Mouse (Mus musculus) layer of hippocampus, adult 9-11 months (tissue): ENCODE measurements around the gene Rora.
A peak's percentile ranks its signal among the peaks of the same experiment; 100 is the strongest.

Experiments used
- DNase-seq: peaks from one replicate; pipeline ENCODE4 v3.0.0; 2022

The Rora gene

DNA sequence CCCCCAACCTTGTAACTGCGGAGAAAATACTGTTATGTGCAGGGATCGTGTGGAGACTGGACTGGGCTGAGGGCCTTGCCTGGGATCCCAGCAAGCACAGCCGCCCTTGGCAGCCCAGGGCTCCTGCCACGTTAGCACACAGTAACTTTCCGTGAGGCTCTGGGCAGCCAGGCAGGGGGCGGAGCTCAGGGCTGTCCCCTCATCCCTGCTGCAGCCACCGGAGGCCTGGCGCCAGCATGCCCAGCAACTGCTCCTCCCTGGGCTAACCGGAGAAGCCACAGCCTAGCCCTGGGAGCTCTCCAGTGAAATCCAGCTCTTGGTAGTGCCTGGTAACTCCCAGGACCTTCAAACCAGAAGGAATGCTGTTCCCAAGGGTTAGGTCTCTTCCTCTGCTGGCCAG lies 605.8 kb downstream of the Rora start:
- DNase-seq, result peak; percentile 33

DNA sequence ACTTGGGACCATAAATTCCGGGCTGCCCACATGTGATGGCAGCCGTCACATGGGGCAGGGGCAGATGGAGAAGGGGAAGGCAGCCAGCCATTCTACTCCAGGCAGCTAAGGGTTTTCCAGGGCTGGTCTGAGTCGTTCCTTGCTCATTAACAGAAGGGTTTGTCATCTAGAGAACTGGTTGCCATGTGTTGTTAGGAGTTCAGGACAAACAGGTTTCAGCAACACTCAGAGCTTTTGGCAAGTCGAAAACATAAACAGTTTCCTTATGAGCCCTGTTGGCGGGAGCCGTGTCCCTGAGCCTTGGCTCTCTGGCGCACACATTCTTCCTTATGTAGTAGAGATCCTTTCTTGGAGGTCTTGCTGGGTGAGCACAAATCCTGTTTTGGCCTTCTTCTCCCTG lies 611.6 kb downstream of the Rora start:
- DNase-seq, result peak; percentile 8

DNA sequence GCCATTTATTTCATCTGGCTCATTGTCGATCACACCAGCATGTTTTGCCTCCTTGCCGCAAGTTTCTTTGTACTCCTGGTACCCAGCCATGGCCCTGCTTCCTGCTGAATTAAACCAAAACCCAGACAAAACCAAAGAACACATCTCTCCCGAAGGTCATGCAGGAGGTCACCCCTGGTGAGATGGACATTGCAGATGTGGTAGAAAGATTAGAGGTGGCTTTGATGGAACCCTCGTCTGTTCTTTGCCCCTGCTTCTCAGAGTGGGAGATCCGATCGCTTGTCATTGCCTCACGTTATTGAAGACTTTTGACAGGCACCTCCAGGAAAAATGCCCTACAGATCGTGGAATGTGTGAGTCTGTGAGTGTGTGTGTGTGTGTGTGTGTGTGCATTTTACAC lies 616.8 kb downstream of the Rora start:
- DNase-seq, result no peak

DNA sequence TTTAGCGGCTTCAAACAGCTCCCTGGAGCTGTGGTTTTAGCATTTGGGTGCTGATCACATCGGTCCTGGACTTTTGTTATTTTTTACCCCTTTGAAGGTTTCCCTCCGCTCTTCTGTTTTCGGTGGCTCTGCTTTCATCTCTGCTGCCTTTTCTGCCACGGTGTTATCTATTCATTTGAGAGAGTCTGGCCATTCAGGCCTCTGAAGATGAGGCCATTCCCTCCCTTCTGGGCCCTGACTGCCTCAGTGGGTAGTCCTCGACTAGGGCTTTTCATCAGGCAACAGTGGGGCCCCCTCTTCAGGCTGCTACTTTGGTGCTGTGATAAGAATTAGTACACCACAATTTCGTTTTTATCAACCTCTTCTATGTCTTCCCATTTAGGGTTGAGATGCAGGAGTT lies 617.3 kb downstream of the Rora start:
- no peak for DNase-seq

DNA sequence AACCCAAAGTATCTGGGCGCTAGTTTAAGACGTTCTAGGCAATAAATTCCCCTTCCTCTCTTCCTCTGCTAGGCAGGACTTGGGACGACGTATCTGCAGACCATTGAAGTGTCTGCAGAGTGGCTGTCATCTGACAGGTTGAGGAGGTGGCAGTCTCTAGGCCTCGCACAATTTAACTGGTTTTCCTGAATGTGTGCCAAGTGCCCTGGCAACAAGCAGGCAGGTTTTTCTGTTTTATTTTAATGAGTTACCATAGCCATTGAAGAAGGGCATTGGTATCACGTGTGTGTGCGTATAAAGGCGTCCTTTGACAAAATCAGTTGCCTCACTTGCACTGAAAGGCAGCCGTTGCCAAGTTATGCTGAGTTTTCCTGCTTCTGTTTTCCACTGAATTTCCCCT lies 619.3 kb downstream of the Rora start:
- DNase-seq, result no peak

DNA sequence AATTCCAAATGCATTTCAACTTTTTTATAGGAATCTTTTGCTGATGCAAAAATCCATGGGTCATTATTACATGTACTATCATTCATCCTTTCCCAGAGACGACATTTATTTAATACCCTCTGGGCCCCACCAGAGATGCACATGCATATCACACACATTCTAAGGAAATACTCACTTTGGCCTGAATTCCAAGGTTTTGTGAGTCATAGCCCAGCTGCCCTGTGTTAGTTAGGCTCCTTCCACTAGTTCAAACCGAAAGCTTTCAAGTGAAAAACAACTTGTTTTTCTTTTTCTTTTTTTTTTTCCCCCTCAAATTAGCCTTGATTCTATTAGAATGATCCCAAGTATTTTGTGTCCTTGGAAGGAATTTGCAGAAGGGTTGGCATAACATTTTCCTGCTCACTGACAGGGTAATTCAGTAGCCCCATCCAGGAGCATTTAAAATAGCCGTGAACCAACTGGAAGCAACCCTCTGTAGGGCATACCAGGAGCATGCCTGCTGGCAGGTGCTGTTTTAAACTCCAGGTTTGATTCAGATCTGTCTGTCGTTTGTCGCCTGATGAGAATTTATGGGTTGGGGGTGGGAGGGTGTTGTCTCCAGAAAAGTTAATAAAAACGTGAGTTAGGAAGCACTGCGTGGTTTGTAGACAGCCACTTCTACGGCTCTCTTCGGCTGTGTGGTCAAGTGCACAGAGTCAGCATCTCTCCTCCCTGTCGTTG lies 621.3 kb downstream of the Rora start:
- DNase-seq, result no peak

DNA sequence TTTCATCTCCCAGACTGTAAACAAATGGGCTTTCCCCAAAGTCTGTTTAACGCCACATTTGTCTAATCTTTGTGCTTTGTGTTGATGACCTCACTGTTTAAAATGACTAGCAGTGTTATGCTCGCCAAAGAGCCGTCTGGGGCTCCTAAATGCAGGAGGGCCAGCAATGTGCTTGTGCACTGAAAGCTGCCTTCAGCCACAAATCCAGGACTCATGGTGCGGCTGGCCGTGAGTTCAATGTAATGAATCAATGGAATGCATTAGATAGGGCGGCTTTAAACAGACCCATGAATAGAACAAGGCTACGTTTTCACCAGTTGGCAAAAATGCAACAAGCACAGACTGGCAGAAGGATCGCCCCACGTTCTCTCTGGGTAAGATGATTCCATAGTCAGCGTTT lies 623.7 kb downstream of the Rora start:
- no peak for DNase-seq

DNA sequence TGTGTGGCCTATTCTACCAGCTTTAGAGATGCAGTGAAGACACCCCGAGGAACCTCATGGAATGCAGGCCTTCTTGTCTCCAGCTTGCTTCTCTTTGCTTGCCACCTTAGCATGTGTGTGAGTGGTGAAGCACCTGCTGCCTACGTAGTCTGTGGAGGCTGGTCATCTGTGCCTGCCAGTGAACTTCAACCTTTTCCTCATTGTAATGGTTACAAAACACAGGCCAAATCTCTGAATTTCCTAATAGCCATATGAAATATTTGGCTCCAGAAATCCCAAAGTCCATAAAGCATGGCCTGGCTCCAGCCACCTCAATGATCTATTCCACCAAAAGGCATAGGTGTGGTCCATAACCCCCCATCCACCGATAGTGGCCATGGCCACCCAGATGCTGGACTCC lies 631.4 kb downstream of the Rora start:
- no peak for DNase-seq

DNA sequence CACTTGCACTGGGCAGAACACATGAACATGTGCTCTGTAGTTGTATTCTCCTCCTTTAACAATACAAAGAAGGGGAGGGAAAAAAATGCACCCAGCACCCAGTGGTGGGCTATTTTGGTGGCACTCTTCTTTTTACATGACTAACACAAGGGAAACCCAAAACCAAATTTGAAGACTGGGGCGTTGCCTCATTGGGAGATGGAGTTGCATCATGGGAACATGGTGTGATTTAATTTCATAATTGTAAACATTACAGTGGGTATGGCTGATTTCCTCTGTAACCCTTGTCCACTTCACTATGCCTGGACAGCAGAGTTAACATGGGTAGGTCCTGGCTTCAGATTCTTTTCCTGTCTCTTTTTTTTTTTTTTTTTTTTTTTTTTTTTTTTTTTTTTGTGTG lies 634.5 kb downstream of the Rora start:
- no peak for DNase-seq

DNA sequence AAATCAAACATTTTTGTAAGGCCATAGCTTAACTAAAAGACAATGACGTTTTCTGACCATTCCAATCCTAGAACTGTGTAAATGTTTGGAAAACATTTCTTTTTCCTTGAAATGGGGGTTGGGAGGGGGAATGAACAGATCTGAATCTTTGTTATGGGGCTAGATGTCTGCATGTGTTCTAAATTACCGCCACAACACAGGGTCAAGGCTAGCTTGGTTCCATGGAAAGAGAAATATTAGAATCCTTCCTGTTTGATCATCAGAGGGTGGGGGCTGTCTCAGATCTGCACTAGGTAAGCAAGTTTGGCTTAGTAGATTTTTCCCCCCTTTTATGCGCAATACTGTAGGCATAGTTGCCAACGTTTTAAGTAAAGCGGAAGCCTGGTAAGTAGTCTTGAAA lies 635.0 kb downstream of the Rora start:
- no peak for DNase-seq

DNA sequence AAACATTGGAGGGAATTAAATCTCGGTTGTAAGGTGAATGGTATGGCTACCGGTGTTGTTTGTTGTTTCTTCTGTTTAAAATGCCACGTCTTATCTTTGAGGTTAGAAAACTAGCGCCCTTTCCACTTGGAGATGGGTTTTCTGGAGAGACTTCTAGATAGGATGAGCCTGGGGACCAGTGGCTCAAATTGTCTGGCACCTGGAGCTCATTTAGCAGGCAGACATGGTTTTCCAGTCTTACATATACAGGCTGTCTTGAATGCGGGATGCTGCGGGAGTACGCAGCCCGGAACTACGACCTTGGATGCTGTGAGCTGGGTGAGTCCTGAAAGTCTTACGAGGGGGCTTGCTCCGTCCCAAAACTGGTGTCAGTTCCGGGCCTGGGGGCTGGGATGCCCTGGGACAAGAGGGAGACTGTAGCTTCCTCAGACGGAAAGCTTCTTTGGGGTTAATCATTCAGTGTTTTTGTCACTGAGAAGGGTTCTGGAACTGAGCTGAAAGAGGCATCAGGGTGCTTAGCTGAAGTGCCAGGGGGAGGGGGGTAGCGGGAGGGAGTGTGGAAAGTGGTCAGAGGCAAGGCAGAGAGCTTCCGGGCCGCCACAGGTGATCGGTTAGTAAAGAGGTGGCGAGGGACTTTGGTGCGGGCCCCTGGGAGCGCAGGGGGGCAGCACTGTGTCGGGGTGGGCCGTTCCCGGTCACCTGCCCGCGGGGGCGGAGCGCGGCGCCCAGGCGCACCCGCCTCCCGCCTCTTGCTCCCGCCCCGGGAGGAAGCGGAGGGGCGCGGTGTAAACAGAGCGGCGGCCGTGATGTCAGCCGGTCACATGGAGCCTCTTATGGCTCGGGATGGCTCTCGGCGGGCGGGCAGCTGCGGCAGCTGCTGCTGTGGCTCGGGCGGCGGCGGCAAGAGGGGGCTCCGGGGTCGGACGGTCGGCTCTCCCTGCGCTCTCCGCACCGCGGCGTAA lies 635.8 kb downstream of the Rora start:
- DNase-seq, result peak; percentile 87

DNA sequence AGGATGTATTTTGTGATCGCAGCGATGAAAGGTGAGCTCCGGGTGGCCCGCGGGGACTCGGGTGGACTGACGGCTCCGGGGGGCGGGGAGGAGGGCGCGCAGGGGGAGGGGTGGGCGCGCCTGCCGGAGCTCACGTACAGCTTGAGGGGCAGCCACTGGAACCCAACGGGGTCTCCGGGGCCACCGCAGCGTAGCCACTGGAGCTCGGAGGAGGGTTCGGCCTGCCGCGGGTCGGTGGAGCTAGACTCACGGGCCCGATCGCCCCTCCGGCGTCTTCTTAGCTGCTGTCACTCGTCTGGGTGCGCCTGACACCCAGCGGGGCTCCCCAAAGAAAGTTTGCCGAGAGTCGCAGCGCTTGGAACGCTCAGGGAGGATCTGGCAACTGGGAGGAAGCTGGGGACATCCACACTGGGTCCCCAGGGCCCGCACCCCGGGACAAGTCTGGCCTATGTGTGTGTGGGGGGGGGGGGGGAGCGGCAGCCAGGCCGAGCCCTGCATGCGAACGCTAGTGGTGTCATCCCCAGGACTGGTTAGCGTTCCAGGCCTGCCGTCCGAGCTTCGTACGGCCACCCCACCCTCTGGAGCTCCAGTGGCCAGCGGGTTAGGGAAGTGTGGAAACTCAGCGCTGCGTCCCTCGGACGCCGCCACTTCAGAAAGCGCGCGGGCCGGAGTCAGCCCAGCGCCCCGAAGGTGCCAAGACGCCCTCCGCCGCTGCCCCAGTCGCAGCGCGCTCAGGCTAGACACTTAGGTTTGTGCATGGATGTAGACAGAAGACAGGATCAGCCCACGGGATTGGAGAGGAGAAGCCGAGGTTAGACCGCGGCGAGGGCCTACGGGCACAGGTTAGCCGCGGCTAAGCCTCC lies 636.7 kb downstream of the Rora start:
- DNase-seq, result no peak

DNA sequence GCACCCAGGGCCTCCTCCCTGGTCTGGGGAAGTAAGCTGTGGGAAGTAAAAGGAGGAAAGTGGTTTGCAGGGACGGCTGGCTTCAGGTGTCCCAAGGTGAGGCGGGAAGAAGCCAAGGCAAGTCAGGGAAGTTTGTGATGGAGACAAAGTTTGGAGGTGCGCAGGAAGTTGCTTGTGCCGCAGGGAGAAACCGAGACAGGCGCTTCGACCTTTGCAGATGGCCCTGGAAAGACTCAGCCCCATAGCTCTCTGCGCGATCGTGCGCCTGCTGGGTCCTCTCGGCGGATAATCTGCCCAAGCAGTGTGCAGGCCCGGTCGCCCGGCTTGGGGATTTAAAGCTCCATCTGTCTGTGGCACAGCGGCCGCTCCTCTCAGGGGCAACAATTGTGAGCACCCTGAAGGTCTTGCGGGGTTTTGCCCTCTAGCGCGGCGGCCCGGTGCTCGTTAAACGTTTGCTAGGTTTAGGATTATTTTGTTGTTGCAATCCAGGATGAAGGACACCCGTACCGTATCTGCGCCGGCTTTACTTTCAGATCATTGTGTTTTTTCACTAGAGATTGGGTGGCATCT lies 637.4 kb downstream of the Rora start:
- no peak for DNase-seq

DNA sequence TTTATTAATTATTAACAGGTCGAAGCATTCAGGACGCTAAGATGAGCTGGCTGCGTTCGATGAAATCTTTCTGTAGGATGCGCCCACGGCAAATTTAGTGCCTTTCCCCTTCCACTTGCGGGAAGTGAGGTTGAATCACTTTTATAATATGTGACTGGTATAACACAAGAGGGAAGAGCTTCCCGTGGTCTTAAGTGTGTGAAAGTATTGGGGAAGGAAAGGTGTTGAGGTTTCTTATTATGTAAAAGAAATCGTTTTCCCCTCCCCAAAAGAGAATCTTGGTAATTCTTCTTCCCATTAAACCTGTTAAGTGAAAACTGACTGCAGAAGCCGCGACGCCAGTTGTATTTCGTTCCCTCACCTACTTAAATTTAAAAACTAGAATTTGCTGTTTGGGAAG lies 637.9 kb downstream of the Rora start:
- DNase-seq, result no peak

DNA sequence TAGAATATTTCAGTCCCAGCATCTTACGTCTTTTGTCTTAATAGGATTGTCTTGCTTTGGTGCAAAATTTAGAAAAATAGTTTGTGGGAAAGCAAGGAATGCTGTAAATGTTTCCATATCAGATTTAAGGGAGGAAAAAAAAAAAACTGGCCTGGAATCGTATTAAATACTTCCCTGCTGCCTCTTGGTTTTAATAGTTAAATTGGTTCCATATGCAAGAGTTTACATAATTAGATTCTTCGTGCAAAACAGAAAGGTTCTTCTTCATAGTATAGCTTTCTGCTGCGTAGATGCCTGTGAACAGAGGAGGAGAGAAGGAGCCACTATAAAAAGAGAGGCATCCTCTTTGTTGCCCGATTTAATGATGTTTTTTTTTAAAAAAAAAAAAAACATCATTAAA lies 638.8 kb downstream of the Rora start:
- DNase-seq, result no peak

DNA sequence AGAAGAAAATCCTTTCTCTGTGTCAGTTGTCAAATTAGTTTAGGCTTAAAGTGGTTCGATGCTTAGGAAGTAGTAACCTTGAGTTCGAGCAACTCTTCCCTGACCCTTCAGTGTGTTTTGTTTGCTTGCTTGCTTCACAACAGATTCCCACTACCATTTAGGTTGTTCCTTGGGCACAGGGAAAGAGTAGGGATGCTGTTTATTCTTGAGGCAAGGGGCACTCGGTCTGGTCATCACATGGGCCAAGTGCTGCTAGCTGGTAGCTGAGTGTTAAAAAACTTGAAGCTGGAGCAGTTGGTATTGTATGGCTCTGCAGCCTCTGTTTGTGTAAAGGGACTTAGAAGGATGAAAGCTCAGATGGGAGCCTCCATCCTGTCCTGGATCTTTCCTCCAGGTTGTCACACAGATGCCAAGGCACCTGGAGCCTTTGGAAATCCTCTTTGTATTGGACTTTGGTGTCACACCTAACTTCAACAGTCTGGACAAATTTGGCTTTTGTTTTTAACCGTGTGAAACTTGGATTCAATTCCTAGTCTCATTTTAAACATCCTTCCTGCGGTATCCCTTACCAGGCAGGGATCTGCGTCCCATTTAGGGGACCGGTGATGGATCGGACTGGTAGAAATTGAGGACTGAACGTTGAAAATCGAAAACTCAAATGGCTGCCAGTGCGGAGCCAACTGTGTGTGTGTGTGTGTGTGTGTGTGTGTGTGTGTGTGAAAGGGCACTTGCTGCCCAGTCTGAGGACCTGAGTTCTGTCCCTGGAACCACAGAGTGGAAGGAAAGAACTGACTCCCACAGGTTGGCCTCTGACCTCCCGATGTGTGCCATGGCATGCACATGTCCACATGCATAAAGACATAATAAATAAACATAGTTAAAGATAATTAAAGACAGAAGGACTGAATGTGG lies 639.4 kb downstream of the Rora start:
- no peak for DNase-seq

DNA sequence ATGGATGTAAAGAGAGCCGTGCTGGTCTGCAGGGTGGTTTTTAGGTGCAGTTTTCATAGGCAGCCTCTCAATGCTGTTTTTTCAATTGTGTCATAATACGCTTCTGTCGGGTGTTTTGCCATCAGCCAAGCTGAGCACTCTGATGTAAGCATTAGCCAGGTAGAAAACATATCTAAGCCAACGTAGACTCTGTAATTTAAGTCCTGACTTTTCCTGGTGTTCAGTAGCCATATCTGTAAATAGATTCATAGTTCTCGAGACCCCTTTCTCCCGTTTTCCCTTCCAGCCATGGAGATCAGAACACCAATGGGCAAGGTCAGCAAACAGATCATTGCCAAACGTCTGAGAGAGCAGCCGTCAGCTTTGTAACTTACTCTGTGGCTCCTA lies 640.1 kb downstream of the Rora start:
- no peak for DNase-seq

DNA sequence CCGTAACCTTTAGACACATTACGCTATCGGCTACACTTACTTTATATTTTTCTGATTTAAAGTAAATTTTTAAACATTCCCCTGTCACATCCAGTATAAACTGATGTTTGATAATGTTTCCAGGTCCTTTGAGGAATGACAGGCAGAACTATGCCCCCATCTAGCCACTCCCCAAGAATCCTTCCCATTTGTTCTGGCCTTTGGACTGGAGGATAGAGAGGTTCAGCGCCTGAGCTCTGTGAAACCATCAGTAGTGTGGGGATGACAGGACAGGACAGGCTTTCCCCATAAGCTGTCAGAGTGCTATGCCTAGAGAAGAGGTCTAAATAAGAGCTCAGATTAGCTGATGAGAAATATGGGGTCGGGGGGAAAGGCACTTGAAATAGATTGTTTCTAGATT lies 640.8 kb downstream of the Rora start:
- DNase-seq, result no peak

DNA sequence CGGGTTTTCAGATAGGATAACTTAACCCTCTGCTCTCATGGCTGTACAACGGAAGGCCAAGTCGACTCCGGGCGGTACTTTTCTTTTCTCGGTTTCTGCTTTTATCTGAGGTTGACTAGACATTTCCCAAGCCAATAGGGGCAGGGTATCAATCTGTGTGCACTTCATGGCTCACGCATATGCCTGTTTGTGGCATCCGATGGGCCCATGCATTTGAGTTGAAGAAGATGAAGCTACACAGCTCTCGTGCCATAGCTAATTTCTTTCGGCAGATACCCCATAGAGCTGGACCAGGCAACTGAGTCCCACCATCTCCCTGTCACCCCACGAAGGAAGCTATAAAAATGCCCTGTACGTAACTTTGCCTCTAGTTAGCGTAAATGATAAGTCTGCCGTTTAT lies 641.3 kb downstream of the Rora start:
- no peak for DNase-seq

DNA sequence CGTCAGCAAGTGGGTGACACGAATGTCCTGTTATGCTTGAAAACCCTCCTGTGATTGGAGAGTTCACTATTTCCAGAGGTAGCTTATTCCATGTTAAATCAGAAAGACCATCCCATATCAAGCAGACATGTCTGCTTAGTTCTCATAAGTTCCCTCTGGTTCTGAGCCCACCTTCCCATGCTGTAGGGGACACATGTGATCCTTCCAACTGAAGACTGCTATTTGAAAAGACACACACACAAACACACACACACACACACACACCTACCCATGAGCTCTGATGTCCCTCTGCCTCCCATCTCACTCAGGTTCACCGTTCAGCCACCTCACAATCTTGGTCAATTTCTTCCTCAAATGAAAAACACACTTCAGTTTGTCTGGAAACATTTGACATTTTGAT lies 642.2 kb downstream of the Rora start:
- DNase-seq, result no peak

DNA sequence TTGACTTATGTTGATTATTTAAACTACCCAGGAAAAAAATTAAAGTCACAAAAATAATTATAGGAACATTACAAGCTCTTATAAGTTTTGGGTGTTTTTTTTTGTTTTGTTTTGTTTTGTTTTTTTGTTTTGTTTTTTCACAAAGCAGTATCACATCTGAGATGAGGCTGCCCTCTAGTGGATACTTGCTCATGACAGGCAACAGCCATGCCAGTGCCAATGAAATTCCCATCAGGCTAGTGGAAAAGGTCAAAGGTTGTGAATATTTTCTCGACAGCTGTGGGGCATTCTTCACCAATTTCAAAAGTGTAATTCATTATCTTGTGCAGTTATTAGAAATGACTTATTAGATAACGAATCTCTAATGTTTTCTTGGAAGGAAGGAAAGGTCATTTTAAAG lies 642.8 kb downstream of the Rora start:
- DNase-seq, result peak; percentile 39
